Mouse (Mus musculus) lung, embryonic 14.5 days (tissue): ENCODE measurements around the gene Mybbp1a. TPM values are rescaled to one million over a fixed set of nuclear protein-coding genes. Genes with fewer than 3 reads are reported as not detected.
A peak's percentile ranks its signal among the peaks of the same experiment; 100 is the strongest.

Experiments used
- ATAC-seq: fragments of 200-750 bp; cut with Nextera tagmentation; 2 replicates; pipeline ENCODE4 v1.8.0; 2017; ENCODE audit warnings: mild to moderate bottlenecking, moderate TSS enrichment, moderate library complexity; ENCODE audit not compliant: insufficient read depth
- DNase-seq: peaks from one replicate; pipeline ENCODE4 v3.0.0-alpha.2; 2015
- H3K27ac ChIP-seq: fragments of 300-500 bp; sonication (generic); 2 replicates; pipeline ENCODE4 v1.5.1; 2014; ENCODE audit warnings: low read depth, mild to moderate bottlenecking, moderate library complexity
- H3K27me3 ChIP-seq: fragments of 300-500 bp; sonication (generic); 2 replicates; pipeline ENCODE4 v1.6.1; 2014; ENCODE audit warnings: low read length, control low read depth; ENCODE audit not compliant: insufficient read depth
- H3K36me3 ChIP-seq: fragments of 300-500 bp; sonication (generic); 2 replicates; pipeline ENCODE4 v1.6.1; 2014; ENCODE audit warnings: control low read depth; ENCODE audit not compliant: insufficient read depth
- H3K4me1 ChIP-seq: fragments of 300-500 bp; sonication (generic); 2 replicates; pipeline ENCODE4 v1.6.1; 2014; ENCODE audit warnings: antibody characterized with exemption, control low read depth; ENCODE audit not compliant: insufficient read depth
- H3K4me2 ChIP-seq: fragments of 300-500 bp; sonication (generic); 2 replicates; pipeline ENCODE4 v1.6.1; 2014; ENCODE audit warnings: mild to moderate bottlenecking
- H3K4me3 ChIP-seq: fragments of 300-500 bp; sonication (generic); 2 replicates; pipeline ENCODE4 v1.5.1; 2014; ENCODE audit warnings: low read depth, low read length
- H3K9ac ChIP-seq: fragments of 300-500 bp; sonication (generic); 2 replicates; pipeline ENCODE4 v1.6.1; 2014
- H3K9me3 ChIP-seq: fragments of 300-500 bp; sonication (generic); 2 replicates; pipeline ENCODE4 v1.6.1; 2016; ENCODE audit warnings: low read depth, low read length, control low read depth
- CTCF ChIP-seq: IDR thresholded peaks from 2 replicates; pipeline ENCODE4 v1.5.1; 2016; ENCODE audit warnings: antibody characterized with exemption, low read depth
- WGBS: fragments of 180-500 bp; shearing (Covaris S2); extraction: QIAGEN DNeasy Blood & Tissue Kit; methylation state at CpG from one replicate; pipeline ENCODE4 v1.1.7; 2014; 5-methylcytosine and 5-hydroxymethylcytosine counted together
- polyA plus RNA-seq: library from polyadenylated mRNA; unstranded; fragments of >200 nt; fragmentation: Nextera tagmentation; extraction: Ambion mirVana; gene quantifications from 2 replicates; pipeline ENCODE4 v1.2.1, GENCODE M21; 2014

The Mybbp1a gene
- polyA plus RNA-seq, 1 experiment from 2014 or later, result 161 TPM

DNA sequence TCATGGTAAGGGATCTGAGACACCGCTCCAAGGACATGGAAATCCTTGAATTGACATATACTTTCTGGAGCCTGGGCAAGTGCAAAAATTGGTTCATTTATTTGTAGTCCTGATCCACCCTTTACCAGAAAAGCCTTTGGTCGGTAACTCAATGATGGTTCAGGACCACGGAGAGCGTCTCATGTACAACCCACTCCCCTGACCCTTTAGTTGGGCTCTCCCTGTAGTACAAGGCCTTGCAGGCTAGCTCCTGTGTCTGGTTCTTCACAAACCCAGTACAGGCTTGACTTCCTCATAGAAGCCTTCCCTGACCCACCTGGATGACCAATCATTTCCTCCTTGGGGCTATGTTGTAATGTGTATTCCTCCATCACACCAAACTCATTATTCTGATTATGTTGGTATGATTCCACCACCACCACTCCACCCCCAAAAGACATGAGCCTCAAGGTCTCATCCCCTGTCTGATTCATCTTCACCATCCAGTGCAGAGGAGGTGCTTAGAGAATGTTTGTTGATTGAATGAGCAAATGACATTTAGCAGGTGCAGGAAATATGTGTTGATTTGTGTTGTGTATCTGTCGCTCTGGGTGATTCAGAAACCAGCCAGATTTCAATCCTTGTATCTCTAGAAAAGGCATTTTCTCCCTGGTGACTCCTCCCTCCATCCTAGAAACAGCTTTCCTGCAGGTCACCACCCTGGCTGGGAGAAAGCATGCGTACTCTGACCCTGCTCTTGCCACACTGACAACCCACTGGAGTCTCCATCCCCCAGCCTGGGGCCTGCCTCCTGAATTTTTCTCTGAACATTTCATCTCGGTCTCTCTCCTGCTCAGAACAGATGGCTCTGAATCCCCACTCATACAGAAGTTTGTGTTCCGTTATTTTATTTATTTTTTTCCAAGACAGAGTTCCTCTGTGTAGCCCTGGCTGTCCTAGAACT is 53.2 kb downstream of the Mybbp1a start:
- H3K4me1 ChIP-seq, result peaks cover 1% of the 10 kb centered on the region; the same call in 1 of the 2 replicates
- no peak overlapping the region for H3K27ac ChIP-seq
- H3K9me3 ChIP-seq, result no peaks in the 10 kb centered on the region
- no peak overlapping the region for H3K4me3 ChIP-seq
- DNase-seq (peak; percentile 81), ATAC-seq (no peak)
- peaks cover 5% of the 10 kb centered on the region; the same call in 1 of the 2 replicates for H3K27me3 ChIP-seq
- H3K9ac ChIP-seq, result no peak overlapping the region
- no peaks in the 10 kb centered on the region for H3K36me3 ChIP-seq
- H3K4me2 ChIP-seq, result no peak overlapping the region
- 49% methylated on average over 8 of the region's 8 CpGs for WGBS
- no peak for TF ChIP-seq CTCF

GRCm38 (mm10) chr11:72496066-72496465 is 54.9 kb downstream of the Mybbp1a start:
- H3K4me2 ChIP-seq, result no peak overlapping the region
- H3K4me1 ChIP-seq, result no peaks in the 10 kb centered on the region
- no peak overlapping the region for H3K4me3 ChIP-seq
- WGBS, result 56% methylated on average over 3 of the region's 3 CpGs
- no peaks in the 10 kb centered on the region for H3K27me3 ChIP-seq
- no peak overlapping the region for H3K27ac ChIP-seq
- DNase-seq, result no peak
- no peaks in the 10 kb centered on the region for H3K36me3 ChIP-seq
- no peak for ATAC-seq
- H3K9me3 ChIP-seq, result no peaks in the 10 kb centered on the region
- H3K9ac ChIP-seq, result no peak overlapping the region
- no peak for TF ChIP-seq CTCF

DNA sequence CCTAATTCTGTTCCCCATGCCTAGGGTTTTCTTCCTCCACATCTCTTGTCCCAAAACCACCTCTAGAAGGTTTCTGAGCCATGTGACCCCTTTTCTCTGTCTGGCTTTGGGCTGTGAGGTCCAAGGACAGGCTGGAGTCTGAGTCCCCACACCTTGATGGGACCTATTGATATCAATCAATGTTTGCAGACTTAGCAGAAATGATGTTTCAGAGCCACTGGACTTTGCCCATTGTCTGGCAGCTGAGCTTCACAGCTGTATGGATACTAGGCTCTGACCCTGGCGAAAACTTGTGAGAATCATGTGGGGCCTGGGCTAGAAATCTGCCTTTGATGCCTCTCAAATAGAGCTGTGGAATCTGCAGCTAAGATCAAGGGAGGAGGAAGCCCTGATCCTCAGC is 55.6 kb downstream of the Mybbp1a start:
- WGBS, result 41% methylated on average over 1 of the region's 1 CpGs

DNA sequence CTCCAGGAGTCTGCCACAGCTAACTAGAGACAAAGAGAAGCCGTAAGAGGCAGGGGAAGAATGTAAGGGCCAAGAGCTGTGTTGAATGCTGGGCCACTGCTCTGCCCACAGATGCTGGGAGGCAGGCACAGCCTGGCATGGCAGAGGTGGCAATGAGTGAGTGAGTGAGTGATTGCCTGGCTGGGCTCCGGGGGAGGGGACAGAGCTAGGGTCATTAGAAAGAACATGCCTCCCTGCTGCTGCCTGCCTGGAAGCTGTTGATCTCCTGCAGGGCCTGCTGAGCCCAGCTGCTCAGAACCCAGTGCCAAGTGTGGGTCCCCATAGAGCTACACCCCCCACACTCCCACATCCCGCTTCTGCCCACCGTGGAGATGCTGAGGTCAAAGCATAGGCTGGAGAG is 56.2 kb downstream of the Mybbp1a start:
- TF ChIP-seq CTCF, result no peak
- H3K27ac ChIP-seq, result no peak overlapping the region
- no peaks in the 10 kb centered on the region for H3K27me3 ChIP-seq
- H3K4me1 ChIP-seq, result no peaks in the 10 kb centered on the region
- DNase-seq (no peak), ATAC-seq (no peak)
- H3K9ac ChIP-seq, result no peak overlapping the region
- H3K4me2 ChIP-seq, result no peak overlapping the region
- no peaks in the 10 kb centered on the region for H3K9me3 ChIP-seq
- no peaks in the 10 kb centered on the region for H3K36me3 ChIP-seq
- WGBS, result 17% methylated on average over 4 of the region's 4 CpGs
- no peak overlapping the region for H3K4me3 ChIP-seq

More for the DNA sequence above, 55.6 kb downstream of the Mybbp1a start:
- H3K4me2 ChIP-seq, result no peak overlapping the region
- H3K9ac ChIP-seq, result no peak overlapping the region
- H3K36me3 ChIP-seq, result no peaks in the 10 kb centered on the region
- H3K27me3 ChIP-seq, result no peaks in the 10 kb centered on the region
- no peak overlapping the region for H3K27ac ChIP-seq
- no peak overlapping the region for H3K4me3 ChIP-seq
- no peaks in the 10 kb centered on the region for H3K4me1 ChIP-seq
- no peak for DNase-seq
- TF ChIP-seq CTCF, result no peak
- no peak for ATAC-seq
- no peaks in the 10 kb centered on the region for H3K9me3 ChIP-seq

DNA sequence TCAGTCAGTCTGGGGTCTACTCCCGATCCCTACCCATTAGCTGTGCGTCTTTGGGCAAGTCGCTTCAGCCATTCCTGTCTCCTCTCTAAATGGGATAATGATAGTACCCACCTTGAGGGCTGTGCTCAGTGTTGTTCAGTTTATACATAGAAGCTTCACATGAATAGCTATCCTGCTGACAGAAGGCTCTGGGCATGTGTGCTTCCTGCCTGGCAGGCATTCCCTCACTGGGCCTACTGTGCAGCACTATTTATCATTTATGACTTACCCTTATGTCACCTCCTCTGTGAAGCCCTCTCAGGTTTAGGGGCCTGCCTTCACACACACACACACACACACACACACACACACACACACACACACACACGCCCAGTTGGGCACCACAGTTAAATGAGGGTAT is 59.0 kb downstream of the Mybbp1a start:
- Histone ChIP-seq H3K4me2 (no peak overlapping the region), H3K27me3 (no peaks in the 10 kb centered on the region), H3K9me3 (no peaks in the 10 kb centered on the region), H3K4me1 (no peaks in the 10 kb centered on the region), H3K4me3 (no peak overlapping the region), H3K36me3 (no peaks in the 10 kb centered on the region), H3K9ac (no peak overlapping the region), H3K27ac (no peak overlapping the region)
- WGBS, result 81% methylated on average over 4 of the region's 4 CpGs
- ATAC-seq (no peak), DNase-seq (no peak)
- TF ChIP-seq CTCF, result no peak

Other genes with a start within 250 kb of the Mybbp1a start
- not detected in 2 replicates for gene Gm43951, start 234.5 kb upstream of the Mybbp1a start, polyA plus RNA-seq
- 14.3 and 18.3 TPM in 2 replicates for gene 4933427D14Rik, start 233.9 kb upstream of the Mybbp1a start, polyA plus RNA-seq
- gene Txndc17, start 233.8 kb upstream of the Mybbp1a start, polyA plus RNA-seq, result 182 and 190 TPM in 2 replicates
- 38.9 and 40.6 TPM in 2 replicates for gene Med31, start 225.8 kb upstream of the Mybbp1a start, polyA plus RNA-seq
- not detected in 2 replicates for gene Slc13a5, start 174.1 kb upstream of the Mybbp1a start, polyA plus RNA-seq
- 2.8 and 3.5 TPM in 2 replicates for gene Xaf1, start 139.7 kb upstream of the Mybbp1a start, polyA plus RNA-seq
- not detected in 2 replicates for gene Fbxo39, start 126.9 kb upstream of the Mybbp1a start, polyA plus RNA-seq
- 6.1 and 6.5 TPM in 2 replicates for gene Tekt1, start 78.9 kb upstream of the Mybbp1a start, polyA plus RNA-seq
- gene Smtnl2, start 29.6 kb upstream of the Mybbp1a start, polyA plus RNA-seq, result 107 and 122 TPM in 2 replicates
- gene Ggt6, start 5.8 kb upstream of the Mybbp1a start, polyA plus RNA-seq, result not detected in 2 replicates
- 7.5 and 8.5 TPM in 2 replicates for gene Spns2, start 48.5 kb downstream of the Mybbp1a start, polyA plus RNA-seq
- 0.09 TPM in 1 of 2 replicates, not detected in the other for gene Spns3, start 109.2 kb downstream of the Mybbp1a start, polyA plus RNA-seq
- 77.1 and 77.9 TPM in 2 replicates for gene Ube2g1, start 165.9 kb downstream of the Mybbp1a start, polyA plus RNA-seq
- gene Ankfy1, start 248.7 kb downstream of the Mybbp1a start, polyA plus RNA-seq, result 35.3 and 36.7 TPM in 2 replicates